Mouse (Mus musculus) right cerebral cortex, adult 18-20 months (tissue): ENCODE measurements around the gene Gm14692.
"Not testable (repeated sequence)": the region's sequence is repeated elsewhere in the genome, so short reads cannot be mapped to it uniquely, and the experiment has no call there.

Experiments used
- DNase-seq: peaks from one replicate; pipeline ENCODE4 v3.0.0; 2022; ENCODE audit warnings: mixed read lengths

Gm14692 gene

DNA sequence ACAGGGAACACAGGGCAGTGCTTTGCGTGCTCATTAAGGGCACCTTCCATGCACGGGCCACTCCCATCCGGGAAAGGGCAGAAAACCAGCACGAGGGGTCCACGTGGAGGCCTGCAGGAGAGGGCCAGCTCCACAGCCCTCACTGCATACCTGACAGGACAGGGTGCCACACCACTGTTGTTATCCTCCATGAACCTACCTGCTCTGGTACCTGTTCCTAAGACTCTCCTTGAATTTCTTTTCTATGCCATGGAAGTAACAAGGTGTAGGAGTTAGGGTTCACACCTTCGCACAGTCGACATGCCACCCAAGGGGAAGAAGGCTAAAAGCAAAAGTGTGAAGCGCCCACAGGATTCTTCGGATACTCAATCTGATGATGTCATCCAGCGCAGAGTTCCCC is at the start of gene Gm14692:
TSS of gene Gm14692 (plus strand) at position 301 of the 400 bp plus-strand sequence.
- not testable (repeated sequence) for DNase-seq

DNA sequence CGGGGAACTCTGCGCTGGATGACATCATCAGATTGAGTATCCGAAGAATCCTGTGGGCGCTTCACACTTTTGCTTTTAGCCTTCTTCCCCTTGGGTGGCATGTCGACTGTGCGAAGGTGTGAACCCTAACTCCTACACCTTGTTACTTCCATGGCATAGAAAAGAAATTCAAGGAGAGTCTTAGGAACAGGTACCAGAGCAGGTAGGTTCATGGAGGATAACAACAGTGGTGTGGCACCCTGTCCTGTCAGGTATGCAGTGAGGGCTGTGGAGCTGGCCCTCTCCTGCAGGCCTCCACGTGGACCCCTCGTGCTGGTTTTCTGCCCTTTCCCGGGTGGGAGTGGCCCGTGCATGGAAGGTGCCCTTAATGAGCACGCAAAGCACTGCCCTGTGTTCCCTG is 2.0 kb upstream of the Gm14692 start, which contains the start of gene Gm1140:
TSS of gene Gm1140 (minus strand) at position 101 of the 400 bp plus-strand sequence.
- DNase-seq, result not testable (repeated sequence)
